Mouse (Mus musculus): Measurements from ENCODE around the gene Iqschfp.

The Iqschfp gene

GRCm38 (mm10) chr3:68518586-68518985, 626.6 kb downstream of the Iqschfp start:
- in situ Hi-C loops (cut with MboI, MseI), result no loop called here

- in situ Hi-C loops (cut with MboI, MseI), result loop anchor here (25.0 kb wide), 1 partner anchor 463 kb away; the partner anchor contains the start of gene Schip1
Measured at GRCm38 (mm10) chr3:68525361-68525878, 633.4 kb downstream of the Iqschfp start.

- in situ Hi-C loops (cut with MboI, MseI), result loop anchor here (25.0 kb wide), 1 partner anchor 464 kb away; the partner anchor contains the start of gene Schip1
Measured at GRCm38 (mm10) chr3:68526416-68526815, 634.4 kb downstream of the Iqschfp start.

- in situ Hi-C loops (cut with MboI, MseI), result loop anchor here (25.0 kb wide), 1 partner anchor 465 kb away; the partner anchor contains the start of gene Schip1
Measured at GRCm38 (mm10) chr3:68527182-68527581, 635.1 kb downstream of the Iqschfp start.

GRCm38 (mm10) chr3:68531908-68532307, 639.9 kb downstream of the Iqschfp start:
- in situ Hi-C loops (cut with MboI, MseI), result loop anchor here (25.0 kb wide), 1 partner anchor 470 kb away; the partner anchor contains the start of gene Schip1

GRCm38 (mm10) chr3:68534571-68535051, 642.6 kb downstream of the Iqschfp start:
- in situ Hi-C loops (cut with MboI, MseI), result loop anchor here (25.0 kb wide), 1 partner anchor 472 kb away; the partner anchor contains the start of gene Schip1

- in situ Hi-C loops (cut with MboI, MseI), result loop anchor here (25.0 kb wide), 1 partner anchor 473 kb away; the partner anchor contains the start of gene Schip1
Measured at GRCm38 (mm10) chr3:68535160-68535728, 643.2 kb downstream of the Iqschfp start.

GRCm38 (mm10) chr3:68536071-68536470, 644.0 kb downstream of the Iqschfp start:
- in situ Hi-C loops (cut with MboI, MseI), result loop anchor here (25.0 kb wide), 1 partner anchor 474 kb away; the partner anchor contains the start of gene Schip1

- in situ Hi-C loops (cut with MboI, MseI), result loop anchor here (25.0 kb wide), 1 partner anchor 479 kb away; the partner anchor contains the start of gene Schip1
Measured at GRCm38 (mm10) chr3:68541688-68542087, 649.7 kb downstream of the Iqschfp start.

GRCm38 (mm10) chr3:68542944-68543501, 651.0 kb downstream of the Iqschfp start:
- in situ Hi-C loops (cut with MboI, MseI), result loop anchor here (25.0 kb wide), 1 partner anchor 481 kb away; the partner anchor contains the start of gene Schip1

- in situ Hi-C loops (cut with MboI, MseI), result loop anchor here (25.0 kb wide), 1 partner anchor 483 kb away; the partner anchor contains the start of gene Schip1
Measured at GRCm38 (mm10) chr3:68544811-68545210, 652.8 kb downstream of the Iqschfp start.

GRCm38 (mm10) chr3:68545898-68546297, 653.9 kb downstream of the Iqschfp start:
- in situ Hi-C loops (cut with MboI, MseI), result loop anchor here (25.0 kb wide), 1 partner anchor 484 kb away; the partner anchor contains the start of gene Schip1

- in situ Hi-C loops (cut with MboI, MseI), result no loop called here
Measured at GRCm38 (mm10) chr3:68555087-68555662, 663.1 kb downstream of the Iqschfp start.

GRCm38 (mm10) chr3:68556891-68557290, 664.9 kb downstream of the Iqschfp start:
- in situ Hi-C loops (cut with MboI, MseI), result no loop called here

GRCm38 (mm10) chr3:68558744-68559143, 666.7 kb downstream of the Iqschfp start:
- in situ Hi-C loops (cut with MboI, MseI), result no loop called here

- in situ Hi-C loops (cut with MboI, MseI), result no loop called here
Measured at GRCm38 (mm10) chr3:68560057-68560456, 668.0 kb downstream of the Iqschfp start.

- in situ Hi-C loops (cut with MboI, MseI), result no loop called here
Measured at GRCm38 (mm10) chr3:68562838-68563237, 670.8 kb downstream of the Iqschfp start.

GRCm38 (mm10) chr3:68563922-68564321, 671.9 kb downstream of the Iqschfp start:
- in situ Hi-C loops (cut with MboI, MseI), result no loop called here

- in situ Hi-C loops (cut with MboI, MseI), result no loop called here
Measured at GRCm38 (mm10) chr3:68564978-68565674, 673.1 kb downstream of the Iqschfp start.

- in situ Hi-C loops (cut with MboI, MseI), result no loop called here
Measured at GRCm38 (mm10) chr3:68565675-68566055, 673.6 kb downstream of the Iqschfp start.

GRCm38 (mm10) chr3:68567581-68567980, 675.5 kb downstream of the Iqschfp start:
- in situ Hi-C loops (cut with MboI, MseI), result no loop called here

Data from T-helper 2 cell (primary cell).